Mouse (Mus musculus) urinary bladder, postnatal 36 days (tissue): ENCODE measurements around the gene Gdf9.
A peak's percentile ranks its signal among the peaks of the same experiment; 100 is the strongest.

Experiments used
- DNase-seq, 2 experiments: peaks; one replicate each; pipeline ENCODE4 v3.0.0; 2022; ENCODE audit warnings: low spot score in 2 of 2, mixed read lengths in 1 of 2

Gdf9 gene

DNA sequence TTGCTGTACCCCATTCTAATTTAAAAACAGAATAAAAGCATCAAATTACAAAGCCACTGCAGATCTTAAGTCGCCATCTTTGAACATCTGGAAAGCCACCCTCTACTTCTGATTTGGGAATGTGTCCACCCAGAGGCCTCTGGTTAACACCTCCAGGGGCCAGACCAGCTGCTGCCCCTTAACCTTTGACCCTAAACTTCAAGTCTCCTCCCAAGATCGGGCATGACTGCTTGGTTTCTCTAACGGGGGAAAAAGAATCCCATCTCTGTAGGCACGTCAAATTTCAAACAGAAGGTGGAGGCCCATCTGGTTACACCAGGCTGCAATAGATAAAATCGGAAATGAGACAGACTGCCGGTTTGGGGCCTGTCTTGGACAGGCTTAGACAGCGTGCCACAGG is 47.0 kb downstream of the Gdf9 start:
- no peak for DNase-seq

DNA sequence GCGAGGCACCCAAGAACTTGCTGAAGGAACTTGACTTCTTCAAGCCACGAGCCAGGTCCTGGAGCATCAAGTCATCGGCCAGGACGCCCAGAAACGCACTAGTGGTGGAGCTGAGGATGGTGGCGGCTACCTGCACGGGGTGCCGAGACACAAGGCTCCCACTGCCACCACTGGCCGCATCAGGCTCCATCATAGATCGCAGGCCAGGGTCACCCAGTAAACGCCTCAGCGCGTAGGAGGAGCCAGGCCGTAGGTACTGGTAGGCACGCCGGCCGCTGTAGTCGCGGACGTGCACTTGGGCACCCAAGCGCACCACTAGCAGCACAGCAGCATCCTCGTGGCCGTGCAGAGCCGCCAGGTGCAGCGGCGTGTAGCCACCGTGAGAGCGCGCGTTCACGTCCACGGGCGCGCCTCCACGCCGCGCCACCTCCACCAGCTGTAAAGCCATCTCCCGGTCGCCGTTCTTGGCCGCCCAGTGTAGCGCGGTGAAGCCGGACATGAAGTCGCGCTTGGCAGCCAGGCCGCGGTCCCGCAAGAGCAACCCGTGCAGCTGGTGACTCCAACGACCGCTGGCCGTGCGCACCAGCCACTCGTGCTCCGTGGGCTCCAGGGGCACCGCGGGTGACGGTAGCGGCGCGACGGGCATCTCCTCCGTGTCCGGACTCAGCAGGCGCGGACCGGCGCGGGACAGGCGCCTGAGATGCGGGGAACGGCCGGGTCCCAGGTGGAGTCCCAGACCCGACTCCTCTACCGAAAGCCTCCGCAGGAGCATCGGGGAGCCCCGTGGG is 47.8 kb downstream of the Gdf9 start:
- no peak for DNase-seq

- DNase-seq, result no peak
Observed at GRCm38 (mm10) chr11:53479171-53479782, 48.5 kb downstream of the Gdf9 start.

DNA sequence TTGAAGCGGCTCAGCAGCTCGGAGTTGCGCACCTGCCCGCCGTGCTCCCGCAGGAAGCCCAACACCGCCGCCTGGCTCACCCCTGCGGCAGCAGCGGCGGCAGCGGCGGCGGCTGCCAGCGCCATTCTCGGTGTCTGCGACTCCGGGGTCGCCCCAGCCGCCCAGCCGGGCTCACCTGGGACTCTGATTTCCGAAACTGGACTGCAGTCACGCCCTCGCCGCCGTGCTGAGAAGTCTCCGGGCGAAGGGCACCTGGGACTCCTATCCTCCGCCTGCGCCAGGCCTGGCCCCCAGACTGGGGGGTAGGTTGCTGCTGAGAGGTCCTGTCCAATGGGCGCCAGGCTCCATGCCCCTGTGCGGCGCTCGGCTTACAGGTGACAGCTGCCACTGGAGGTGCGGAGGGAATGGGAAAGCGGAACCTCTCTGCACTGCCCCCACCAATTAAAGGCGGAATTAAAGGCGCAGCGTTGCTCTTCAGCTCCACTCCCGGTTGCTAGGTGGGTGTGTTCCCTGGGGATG is 49.0 kb downstream of the Gdf9 start, which contains the start of the genes Gm9945 and Sowaha:
TSS of gene Gm9945 (plus strand) at position 384 of the 519 bp plus-strand sequence.
TSS of gene Sowaha (minus strand) at position 492 of the 519 bp plus-strand sequence.
- peak; percentile 43 to 47 for DNase-seq

DNA sequence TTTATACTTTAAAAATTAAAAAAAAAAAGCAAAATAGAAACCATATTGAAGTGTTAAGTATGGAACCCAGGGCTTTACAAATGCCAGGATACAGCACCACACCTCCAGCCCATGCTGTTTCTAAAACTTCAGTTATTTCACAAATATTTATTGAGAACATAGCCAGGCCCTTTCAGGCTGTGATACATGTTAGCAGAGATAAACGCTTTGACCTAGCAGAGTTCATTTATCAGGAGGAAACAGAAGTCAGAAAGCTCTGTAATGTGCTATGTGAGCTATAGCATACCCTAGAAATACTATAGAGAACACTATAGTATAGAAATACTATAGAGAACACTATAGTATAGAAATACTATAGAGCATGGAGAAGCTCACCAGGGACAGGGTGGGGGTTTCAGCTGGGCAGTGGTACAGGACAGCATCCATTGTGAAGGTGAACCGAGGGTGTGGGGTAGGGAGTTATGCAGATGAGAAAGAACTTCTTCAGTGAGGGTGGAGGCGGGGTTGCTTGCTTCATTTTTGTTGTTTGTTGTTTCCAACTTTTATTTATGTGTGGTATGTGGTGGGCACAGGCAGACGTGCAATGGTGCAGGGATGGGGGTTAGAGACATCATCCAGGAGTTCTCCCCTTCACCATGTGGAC is 50.4 kb downstream of the Gdf9 start:
- DNase-seq, result no peak

- DNase-seq, result no peak
Observed at GRCm38 (mm10) chr11:53483159-53483891, 52.5 kb downstream of the Gdf9 start.

GRCm38 (mm10) chr11:53485719-53486118 is 54.9 kb downstream of the Gdf9 start:
- no peak for DNase-seq

DNA sequence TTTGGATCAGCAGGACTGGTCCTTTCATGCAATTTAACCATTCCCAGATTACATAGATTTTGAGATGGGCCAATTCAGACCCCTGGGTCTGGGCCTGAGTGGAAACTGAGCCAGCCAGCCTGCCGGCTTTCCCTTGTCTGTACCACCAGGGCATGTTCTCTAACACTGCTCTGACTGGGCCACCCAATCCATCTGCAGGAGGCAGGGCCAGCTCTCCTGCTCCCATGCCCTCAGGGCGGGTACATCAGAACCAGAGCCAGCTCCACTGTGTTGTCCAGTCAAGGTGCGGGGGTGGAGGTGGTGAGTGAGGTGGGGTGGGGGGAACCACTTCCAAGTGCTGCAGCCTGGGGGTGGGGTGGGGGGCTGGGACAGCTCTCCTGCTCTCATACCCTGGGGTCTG is 55.5 kb downstream of the Gdf9 start:
- DNase-seq, result no peak

GRCm38 (mm10) chr11:53486822-53487594 is 56.2 kb downstream of the Gdf9 start:
- DNase-seq, result peak; percentile 54 to 75
